Comparison of ENCODE assay signal across 34 mouse cellular contexts in the genomic region with DNA sequence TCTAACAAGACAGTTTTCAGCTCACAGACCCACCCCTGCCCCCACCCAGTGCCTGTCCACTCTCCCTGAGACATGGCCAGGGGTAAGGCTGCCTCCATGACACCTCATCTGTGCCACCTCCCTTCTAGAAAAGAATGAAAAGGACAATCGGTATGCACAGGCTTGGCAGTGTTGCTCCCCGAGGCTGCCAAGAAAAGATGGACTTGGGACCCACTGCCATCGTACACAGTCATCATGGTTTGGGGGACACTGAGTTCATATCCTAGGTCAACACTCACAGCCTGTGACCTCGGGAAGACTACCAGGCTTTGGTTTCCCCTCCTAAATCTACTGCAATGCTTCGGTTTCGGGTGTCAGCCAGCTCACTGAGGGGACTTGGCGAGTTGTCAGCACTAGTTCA. TPM values are rescaled to one million over a fixed set of nuclear protein-coding genes. Genes with fewer than 3 reads are reported as not detected.
DNase-seq lines count a peak whose midpoint lies in the region; ATAC-seq lines count a peak whose summit lies in the region.
"Had no signal": no experiment of that assay in that cellular context is flagged by ENCODE, and none has a peak within 500 bp of the region (broad histone marks: within the 10 kb centered on the region; RNA-seq: fewer than 3 reads in every experiment).

No protein-coding gene starts in this region.

- no peaks in the 10 kb centered on the region for H3K4me1 ChIP-seq in kidney, embryonic 14.5 days (ENCODE audit: control insufficient read depth, insufficient read depth, low read length)
- H3K4me1 ChIP-seq: hindbrain, embryonic 10.5 days; hindbrain, embryonic 15.5 days had no signal

- WGBS in kidney, embryonic 14.5 days = 49% methylated on average over 7 of the region's 7 CpGs

- ATAC-seq in kidney, embryonic 14.5 days (ENCODE audit: low FRiP score, low TSS enrichment) = no peak
- ATAC-seq: activated CD4-positive, CD25-positive, alpha-beta regulatory T cell, adult 4 months; CD4-positive, CD25-positive, alpha-beta regulatory T cell, adult 4 months; forebrain, embryonic 16.5 days; inflammation-experienced regulatory T-cells, adult 6 months; midbrain, embryonic 16.5 days had no signal

- H3K36me3 ChIP-seq in kidney, embryonic 14.5 days (ENCODE audit: control insufficient read depth, insufficient read depth, low read length) = no peaks in the 10 kb centered on the region
- H3K36me3 ChIP-seq: hindbrain, embryonic 10.5 days; hindbrain, embryonic 15.5 days had no signal

- H3K27me3 ChIP-seq in kidney, embryonic 14.5 days (ENCODE audit: control insufficient read depth, insufficient read depth, low read length) = no peaks in the 10 kb centered on the region
- H3K27me3 ChIP-seq: hindbrain, embryonic 15.5 days had no signal

- no peak overlapping the region for H3K4me2 ChIP-seq in kidney, embryonic 14.5 days (replicated peaks; ENCODE audit: low read depth, low read length)
- H3K4me2 ChIP-seq: hindbrain, embryonic 15.5 days; midbrain, embryonic 11.5 days had no signal

- H3K4me3 ChIP-seq in kidney, embryonic 14.5 days (ENCODE audit: low read length) = no peak overlapping the region
- H3K4me3 ChIP-seq: erythroblast, embryonic 14.5 days; gastrocnemius, adult 2 months; hindbrain, embryonic 10.5 days; hindbrain, embryonic 15.5 days had no signal

- peak; percentile 32 for DNase-seq in heart, postnatal 4 days
- DNase-seq in heart, adult 8-10 months (ENCODE audit: low spot score) = no peak
- peak; percentile 68 for DNase-seq in kidney, adult 9 months
- peak; percentile 27 for DNase-seq in lung, postnatal 10 days
- no peak for DNase-seq in lung, postnatal 25 days (ENCODE audit: low spot score)
- no peak for DNase-seq in ovary, postnatal 14 days (ENCODE audit: low spot score)
- DNase-seq: adrenal gland, adult 2 months; cerebellum, adult 2 months; cerebellum, postnatal 14 days; gastrocnemius, adult 2 months; gastrocnemius, postnatal 36 days; heart, postnatal 10 days; layer of hippocampus, postnatal 36 days; left cerebral cortex, postnatal 4 days; lung, adult 18-20 months; lung, postnatal 14 days; right cerebral cortex, adult 18-20 months; spleen, adult 18-20 months; thymus, adult 18-20 months; thymus, postnatal 25 days had no signal

- H3K9me3 ChIP-seq in kidney, embryonic 14.5 days (ENCODE audit: control insufficient read depth, low read length) = no peaks in the 10 kb centered on the region
- H3K9me3 ChIP-seq: hindbrain, embryonic 10.5 days; hindbrain, embryonic 15.5 days had no signal

- no peak overlapping the region for H3K27ac ChIP-seq in kidney, embryonic 14.5 days (ENCODE audit: low read depth, low read length)
- H3K27ac ChIP-seq: gastrocnemius, adult 2 months; hindbrain, embryonic 10.5 days; hindbrain, embryonic 15.5 days; kidney, postnatal 0 days; stomach, postnatal 0 days had no signal

- no peak overlapping the region for H3K9ac ChIP-seq in kidney, embryonic 14.5 days (ENCODE audit: low read depth, low read length)
- H3K9ac ChIP-seq: hindbrain, embryonic 15.5 days had no signal

RNA-seq across cellular contexts. Expression of a gene that starts 35.4 kb away (rescaled TPM):
- total RNA-seq in heart, postnatal 4 days (2021) = 1 to 10 TPM; 1.2 to 1.6 TPM
- total RNA-seq in heart, adult 8-10 months (2022) = 10 to 100 TPM; 22.2 to 29.8 (median 28.0) TPM
- 0.42 and 1.8 TPM in 2 replicates for polyA plus RNA-seq in kidney, embryonic 14.5 days (2014; fragmentation: Nextera tagmentation; extraction: Ambion mirVana)
- total RNA-seq: megakaryocyte, adult 5-6 weeks; neutrophil, adult 5-6 weeks had no signal
- polyA plus RNA-seq: erythroblast, embryonic 14.5 days had no signal

Comparison
In these comparisons a context has a peak if more than half of its experiments do, and no peak if none do; other contexts are left out.
1. DNase-seq: peak in heart, postnatal 4 days (single experiment), kidney, adult 9 months (single experiment) and lung, postnatal 10 days (single experiment); none in heart, adult 8-10 months (single experiment), lung, postnatal 25 days (single experiment) and ovary, postnatal 14 days (single experiment).
2. RNA of a gene that starts 35.4 kb away (total RNA-seq): 22.2 to 29.8 TPM in heart, adult 8-10 months; 1.2 to 1.6 TPM in heart, postnatal 4 days; every median in the first group is over 4 times any median in the second.